Mouse (Mus musculus) midbrain, embryonic 13.5 days (tissue): ENCODE data around the gene Ect2l. TPM values are rescaled to one million over a fixed set of nuclear protein-coding genes. Genes with fewer than 3 reads are reported as not detected.
"Not testable (repeated sequence)": the region's sequence is repeated elsewhere in the genome, so short reads cannot be mapped to it uniquely, and the experiment has no call there.

Experiments used
- ATAC-seq: fragments of 200-750 bp; cut with Nextera tagmentation; 2 replicates; pipeline ENCODE4 v1.8.0; 2017; ENCODE audit warnings: mild to moderate bottlenecking, moderate TSS enrichment, moderate library complexity
- H3K27ac ChIP-seq: fragments of 300-500 bp; sonication (generic); 2 replicates; pipeline ENCODE4 v1.5.1; 2015; ENCODE audit warnings: inconsistent platforms, mild to moderate bottlenecking, moderate library complexity
- H3K27me3 ChIP-seq: fragments of 300-500 bp; sonication (generic); 2 replicates; pipeline ENCODE4 v1.6.1; 2015; ENCODE audit warnings: mild to moderate bottlenecking, inconsistent platforms
- H3K36me3 ChIP-seq: fragments of 300-500 bp; sonication (generic); 2 replicates; pipeline ENCODE4 v1.6.1; 2015; ENCODE audit warnings: mild to moderate bottlenecking, inconsistent platforms
- H3K4me1 ChIP-seq: fragments of 300-500 bp; sonication (generic); replicated peaks from 2 replicates; pipeline ENCODE4 v1.6.1; 2015; ENCODE audit warnings: inconsistent platforms
- H3K4me2 ChIP-seq: fragments of 300-500 bp; sonication (generic); replicated peaks from 2 replicates; pipeline ENCODE4 v1.6.1; 2015; ENCODE audit warnings: moderate library complexity, mild to moderate bottlenecking, inconsistent platforms
- H3K4me3 ChIP-seq: fragments of 300-500 bp; sonication (generic); replicated peaks from 2 replicates; pipeline ENCODE4 v1.5.1; 2015; ENCODE audit warnings: mild to moderate bottlenecking, inconsistent platforms
- H3K9ac ChIP-seq: fragments of 300-500 bp; sonication (generic); replicated peaks from 2 replicates; pipeline ENCODE4 v1.6.1; 2015; ENCODE audit warnings: mild to moderate bottlenecking, inconsistent platforms
- H3K9me3 ChIP-seq: fragments of 300-500 bp; sonication (generic); 2 replicates; pipeline ENCODE4 v1.6.1; 2016; ENCODE audit warnings: mild to moderate bottlenecking, inconsistent platforms
- WGBS: fragments of 180-500 bp; shearing (Covaris S2); methylation state at CpG from one replicate; pipeline ENCODE4 v1.1.7; 2015; 5-methylcytosine and 5-hydroxymethylcytosine counted together
- polyA plus RNA-seq: library from polyadenylated mRNA; unstranded; fragments of >200 nt; fragmentation: Nextera tagmentation; extraction: Ambion mirVana; gene quantifications from 2 replicates; pipeline ENCODE4 v1.2.1, GENCODE M21; 2015

Ect2l gene
- polyA plus RNA-seq, 1 experiment from 2014 or later = 0.35 TPM

DNA sequence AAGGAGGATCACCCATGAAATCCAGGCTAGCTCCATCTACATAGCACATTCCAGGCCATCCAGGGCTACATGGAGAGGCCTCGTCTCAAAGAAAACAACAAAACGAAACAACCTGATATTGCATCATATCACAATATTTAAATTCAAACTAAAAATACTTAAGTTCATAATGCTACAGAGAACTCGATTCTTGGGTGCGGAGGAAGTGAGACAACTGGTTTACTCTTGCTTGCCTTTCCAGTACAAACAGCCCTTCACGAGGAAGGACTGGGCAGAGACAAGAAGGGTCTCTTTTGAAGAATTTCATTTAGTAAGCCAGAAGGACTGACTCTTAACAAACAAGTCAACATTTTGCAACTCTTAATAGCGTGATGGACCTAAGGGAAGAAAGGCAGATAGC lies 22.1 kb downstream of the Ect2l start:
- no peaks in the 10 kb centered on the region for H3K9me3 ChIP-seq
- H3K36me3 ChIP-seq = no peaks in the 10 kb centered on the region
- no peaks in the 10 kb centered on the region for H3K4me1 ChIP-seq
- no peak overlapping the region for H3K27ac ChIP-seq
- H3K4me3 ChIP-seq = no peak overlapping the region
- no peak for ATAC-seq
- 93% methylated on average over 6 of the region's 6 CpGs for WGBS
- H3K9ac ChIP-seq = no peak overlapping the region
- no peaks in the 10 kb centered on the region for H3K27me3 ChIP-seq
- H3K4me2 ChIP-seq = no peak overlapping the region

DNA sequence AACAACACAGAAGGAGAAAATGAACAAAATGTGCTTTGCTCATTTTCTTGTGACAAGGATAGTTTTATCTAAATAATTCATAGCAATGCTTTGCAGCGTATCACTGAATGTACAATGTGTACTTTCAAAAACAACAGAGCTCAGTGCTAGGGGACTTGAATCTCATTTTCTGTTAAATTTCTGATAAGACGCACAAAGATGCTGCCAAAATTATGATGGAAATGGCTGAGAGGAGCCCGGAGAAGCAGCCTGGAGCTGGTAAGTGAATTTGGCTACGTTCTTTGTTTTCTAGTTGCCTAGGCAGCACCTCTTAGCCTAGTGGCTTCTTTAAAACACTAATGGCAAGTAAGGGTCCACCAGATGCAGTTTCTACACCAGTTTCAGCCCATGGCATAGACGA lies 28.4 kb downstream of the Ect2l start:
- no peak for ATAC-seq
- Histone ChIP-seq H3K4me1 (no peaks in the 10 kb centered on the region), H3K27ac (no peak overlapping the region), H3K4me2 (no peak overlapping the region), H3K9me3 (no peaks in the 10 kb centered on the region), H3K27me3 (no peaks in the 10 kb centered on the region), H3K9ac (no peak overlapping the region), H3K36me3 (no peaks in the 10 kb centered on the region), H3K4me3 (no peak overlapping the region)
- WGBS = 84% methylated on average over 5 of the region's 5 CpGs

DNA sequence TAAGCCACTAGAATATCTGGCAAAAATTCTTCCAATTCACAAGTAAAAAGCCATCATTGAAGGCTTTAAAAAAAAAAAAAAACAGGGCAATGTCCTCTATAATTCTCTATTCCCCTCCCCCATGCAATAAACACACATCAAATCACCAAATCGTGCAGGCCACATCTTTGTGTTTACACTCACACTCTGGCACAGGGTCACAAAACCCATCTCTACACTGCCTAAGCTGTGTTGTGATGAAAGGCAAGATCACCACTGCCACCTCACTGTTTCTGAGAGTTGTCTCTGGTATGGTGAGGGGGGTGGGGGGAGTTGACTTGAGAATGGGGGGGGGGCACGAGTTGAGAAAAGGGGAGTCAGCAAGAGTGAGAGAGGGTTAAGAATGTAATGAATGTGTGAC lies 33.4 kb downstream of the Ect2l start:
- Histone ChIP-seq H3K36me3 (no peaks in the 10 kb centered on the region), H3K9ac (no peak overlapping the region), H3K4me1 (no peaks in the 10 kb centered on the region), H3K4me2 (no peak overlapping the region), H3K27ac (no peak overlapping the region), H3K4me3 (no peak overlapping the region), H3K27me3 (no peaks in the 10 kb centered on the region), H3K9me3 (no peaks in the 10 kb centered on the region)
- ATAC-seq = no peak
- WGBS = 61% methylated on average over 2 of the region's 2 CpGs

DNA sequence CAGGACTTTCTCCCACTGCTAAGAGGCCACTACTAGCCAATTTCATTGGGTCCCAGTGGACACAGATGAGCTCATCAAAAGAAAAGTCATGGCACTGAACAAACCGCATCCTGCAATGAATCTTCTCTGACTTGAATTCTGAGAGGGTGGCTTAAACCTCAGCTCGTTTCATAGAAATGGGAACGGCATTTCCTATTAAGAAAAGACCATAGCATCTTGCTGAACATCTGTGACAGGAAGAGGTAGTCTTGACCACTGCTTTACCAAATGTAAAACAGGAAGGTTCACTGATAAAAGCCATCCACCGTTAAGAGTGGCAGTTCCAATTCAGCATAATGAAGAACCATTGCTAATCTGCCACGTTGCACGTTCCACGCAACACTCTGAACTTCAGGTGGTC lies 34.0 kb downstream of the Ect2l start:
- no peak for ATAC-seq
- no peak overlapping the region for H3K4me3 ChIP-seq
- H3K9me3 ChIP-seq = no peaks in the 10 kb centered on the region
- no peaks in the 10 kb centered on the region for H3K27me3 ChIP-seq
- H3K4me1 ChIP-seq = no peaks in the 10 kb centered on the region
- H3K36me3 ChIP-seq = no peaks in the 10 kb centered on the region
- 95% methylated on average over 7 of the region's 7 CpGs for WGBS
- no peak overlapping the region for H3K9ac ChIP-seq
- H3K4me2 ChIP-seq = no peak overlapping the region
- H3K27ac ChIP-seq = no peak overlapping the region

DNA sequence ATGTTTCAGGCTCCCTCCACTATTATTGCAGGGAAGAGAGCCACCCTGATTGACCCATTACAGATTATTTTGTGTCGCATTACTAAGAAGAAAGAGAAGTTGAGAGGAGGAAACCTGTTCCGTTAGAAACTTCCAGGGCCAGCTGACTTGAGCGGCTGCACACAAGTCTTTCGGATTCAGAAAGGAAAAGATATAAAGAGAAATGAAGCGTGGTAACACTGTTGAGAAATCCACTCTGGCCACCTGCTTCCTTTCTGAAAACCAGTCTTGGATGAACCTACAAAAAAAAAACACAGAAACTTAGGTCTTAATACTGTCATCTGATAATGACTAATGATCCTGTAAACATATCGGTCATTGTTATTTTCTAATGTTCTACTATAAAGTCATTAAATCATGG lies 35.6 kb downstream of the Ect2l start:
- ATAC-seq = no peak
- WGBS = 88% methylated on average over 6 of the region's 6 CpGs
- H3K4me1 ChIP-seq = no peaks in the 10 kb centered on the region

DNA sequence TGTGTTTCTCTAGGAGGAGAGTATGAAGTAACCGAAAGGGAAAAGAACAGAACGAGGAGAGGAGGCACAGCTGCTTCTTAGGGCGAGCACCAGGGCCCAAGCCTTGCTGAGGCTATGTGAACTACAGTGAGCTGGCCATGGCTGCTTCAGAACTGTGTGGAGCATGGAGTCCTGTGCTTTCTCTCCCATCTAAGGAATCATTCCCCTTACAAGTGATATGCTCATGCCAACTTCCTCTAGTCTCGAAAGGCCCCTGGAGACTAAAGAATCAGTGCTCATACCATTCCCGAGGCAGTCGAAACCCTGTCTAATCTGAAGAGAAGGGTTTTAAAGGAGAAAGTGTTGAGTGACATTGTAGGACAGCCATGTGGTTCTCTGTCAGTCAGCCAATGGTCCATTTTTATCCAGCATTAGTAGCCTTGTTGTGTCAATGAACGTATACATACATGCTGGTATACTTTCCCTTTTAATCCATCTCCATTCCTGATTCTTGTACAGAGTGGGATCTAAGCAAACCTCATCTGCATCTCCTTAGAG lies 48.2 kb downstream of the Ect2l start:
- no peaks in the 10 kb centered on the region for H3K36me3 ChIP-seq
- H3K9me3 ChIP-seq = no peaks in the 10 kb centered on the region; the same call in 1 of the 2 replicates
- no peaks in the 10 kb centered on the region for H3K4me1 ChIP-seq
- no peak overlapping the region for H3K27ac ChIP-seq
- no peak for ATAC-seq
- H3K27me3 ChIP-seq = no peaks in the 10 kb centered on the region
- H3K9ac ChIP-seq = no peak overlapping the region
- H3K4me2 ChIP-seq = no peak overlapping the region
- no peak overlapping the region for H3K4me3 ChIP-seq
- WGBS = 89% methylated on average over 7 of the region's 7 CpGs

More for the DNA sequence above, 35.6 kb downstream of the Ect2l start:
- Histone ChIP-seq H3K9me3 (no peaks in the 10 kb centered on the region), H3K27ac (no peak overlapping the region), H3K4me2 (no peak overlapping the region), H3K27me3 (no peaks in the 10 kb centered on the region), H3K4me3 (no peak overlapping the region), H3K9ac (no peak overlapping the region), H3K36me3 (no peaks in the 10 kb centered on the region)

DNA sequence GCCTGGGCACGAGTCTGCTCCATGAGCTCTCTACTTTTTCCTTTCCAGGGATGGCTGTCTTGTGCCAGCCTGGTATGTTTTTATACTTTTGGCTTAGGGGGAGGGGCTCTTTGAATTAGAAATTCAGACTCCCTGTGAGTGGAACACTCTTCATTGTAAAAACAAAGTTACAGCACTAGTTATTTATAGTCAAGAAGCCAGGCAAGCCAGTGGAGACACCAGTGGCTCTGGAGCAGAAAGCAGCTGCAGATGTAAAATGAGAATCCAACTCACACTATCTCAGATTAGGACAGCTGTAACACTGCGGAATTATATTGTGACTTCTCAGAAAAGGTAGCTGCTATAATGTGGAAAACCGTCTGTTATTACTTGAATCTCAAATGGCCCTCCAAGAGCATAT lies 63.5 kb downstream of the Ect2l start:
- no peak for ATAC-seq
- no peaks in the 10 kb centered on the region for H3K27me3 ChIP-seq
- no peak overlapping the region for H3K9ac ChIP-seq
- 85% methylated on average over 3 of the region's 3 CpGs for WGBS
- no peaks in the 10 kb centered on the region for H3K9me3 ChIP-seq
- H3K4me1 ChIP-seq = no peaks in the 10 kb centered on the region
- no peak overlapping the region for H3K4me3 ChIP-seq
- H3K4me2 ChIP-seq = no peak overlapping the region
- no peaks in the 10 kb centered on the region for H3K36me3 ChIP-seq
- no peak overlapping the region for H3K27ac ChIP-seq

DNA sequence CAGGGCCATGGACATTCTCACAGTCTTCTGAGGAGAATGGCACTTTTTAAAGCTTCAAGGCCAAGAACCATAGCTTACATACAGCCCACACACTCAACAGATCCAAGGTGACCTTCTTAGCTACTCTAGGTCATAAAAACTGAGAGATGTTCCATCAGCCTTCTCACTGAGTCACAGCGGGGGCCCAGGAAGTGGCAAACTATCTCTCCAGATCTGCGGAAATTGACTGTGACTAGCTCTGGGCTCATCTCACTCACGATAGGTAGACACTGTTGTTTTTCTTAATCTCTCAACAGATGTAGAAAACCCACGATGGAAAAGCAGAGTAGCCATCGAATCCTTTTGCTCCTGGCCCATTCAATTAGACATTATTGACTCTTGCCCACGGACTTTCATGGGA lies 68.5 kb downstream of the Ect2l start:
- Histone ChIP-seq H3K27me3 (no peaks in the 10 kb centered on the region), H3K9ac (no peak overlapping the region), H3K4me2 (no peak overlapping the region), H3K9me3 (no peaks in the 10 kb centered on the region), H3K36me3 (no peaks in the 10 kb centered on the region), H3K4me1 (no peaks in the 10 kb centered on the region), H3K4me3 (no peak overlapping the region), H3K27ac (no peak overlapping the region)
- ATAC-seq = no peak
- WGBS = 92% methylated on average over 6 of the region's 6 CpGs

DNA sequence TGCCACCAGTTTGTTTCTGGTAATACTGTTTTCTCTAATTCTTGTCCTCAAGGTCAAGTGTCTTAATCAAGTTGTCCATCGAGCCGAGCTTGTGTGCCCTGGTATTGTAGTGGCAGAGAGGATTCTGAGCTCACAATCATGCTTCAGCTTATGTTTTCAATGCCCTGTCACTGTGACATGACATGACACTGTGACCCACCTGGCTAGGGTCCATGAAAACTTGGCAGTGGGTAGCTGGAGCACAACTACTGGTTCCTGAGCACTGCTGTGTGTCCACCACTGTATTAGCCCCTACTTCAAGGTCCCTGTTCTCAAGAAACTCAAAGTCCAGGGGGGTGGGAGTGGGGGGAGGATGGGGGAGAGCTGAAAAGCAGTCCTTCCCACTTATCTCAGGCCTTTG lies 69.3 kb downstream of the Ect2l start:
- Histone ChIP-seq H3K9ac (no peak overlapping the region), H3K9me3 (no peaks in the 10 kb centered on the region), H3K27ac (no peak overlapping the region), H3K36me3 (no peaks in the 10 kb centered on the region), H3K27me3 (no peaks in the 10 kb centered on the region), H3K4me2 (no peak overlapping the region), H3K4me1 (no peaks in the 10 kb centered on the region), H3K4me3 (no peak overlapping the region)
- ATAC-seq = no peak
- 77% methylated on average over 2 of the region's 2 CpGs for WGBS

DNA sequence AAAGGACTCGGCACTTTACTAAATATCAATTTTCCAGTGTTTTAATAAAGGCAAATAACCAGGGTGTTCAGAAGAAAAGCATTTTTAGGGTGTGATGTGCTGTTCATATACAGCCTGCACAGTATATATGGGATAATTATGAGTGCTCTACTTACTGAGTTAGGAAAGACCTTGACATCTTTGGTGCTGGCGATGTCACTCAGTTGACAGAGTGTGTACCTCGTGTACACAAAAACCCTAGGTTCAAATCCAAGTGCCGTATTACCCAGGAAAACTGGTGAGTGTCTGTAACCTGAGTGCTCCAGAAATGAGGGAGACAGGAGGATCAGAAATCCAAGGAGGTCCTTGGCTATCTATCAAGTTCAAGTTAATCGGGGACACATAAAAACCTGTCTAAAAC lies 71.1 kb downstream of the Ect2l start:
- H3K36me3 ChIP-seq = no peaks in the 10 kb centered on the region
- peak overlapping the region; percentile 30 for H3K4me3 ChIP-seq
- H3K4me1 ChIP-seq = no peaks in the 10 kb centered on the region
- no peaks in the 10 kb centered on the region for H3K27me3 ChIP-seq
- no peak overlapping the region for H3K27ac ChIP-seq
- H3K9ac ChIP-seq = no peak overlapping the region
- no peaks in the 10 kb centered on the region for H3K9me3 ChIP-seq
- 85% methylated on average over 5 of the region's 5 CpGs for WGBS
- ATAC-seq = peak; percentile 44; the same call in 1 of the 2 replicates
- H3K4me2 ChIP-seq = peak overlapping the region; percentile 39

DNA sequence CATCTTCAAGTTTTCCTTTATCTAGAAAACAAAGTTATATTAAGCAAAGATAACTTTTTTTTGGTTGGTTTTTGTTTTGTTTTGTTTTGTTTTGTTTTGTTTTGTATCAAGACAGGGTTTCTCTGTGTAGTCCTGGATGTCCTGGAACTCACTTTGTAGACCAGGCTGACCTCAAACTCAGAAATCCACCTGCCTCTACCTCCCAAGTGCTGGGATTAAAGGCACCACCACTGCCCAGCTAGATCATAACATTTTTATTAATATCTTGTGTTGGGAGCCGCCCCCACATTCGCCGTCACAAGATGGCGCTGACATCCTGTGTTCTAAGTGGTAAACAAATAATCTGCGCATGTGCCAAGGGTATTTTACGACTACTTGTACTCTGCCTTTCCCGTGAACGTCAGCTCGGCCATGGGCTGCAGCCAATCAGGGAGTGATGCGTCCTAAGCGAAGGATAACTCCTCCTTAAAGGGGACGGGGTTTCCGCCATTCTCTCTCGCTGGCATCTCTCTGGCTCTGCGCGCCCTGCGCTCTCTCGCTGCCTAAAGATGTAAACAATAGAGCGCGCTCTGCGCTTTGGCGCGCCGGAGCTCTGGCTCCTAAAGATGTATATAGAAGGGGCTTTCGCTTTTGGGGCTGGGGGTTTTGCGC lies 71.7 kb downstream of the Ect2l start:
- 61% methylated on average over 18 of the region's 26 CpGs for WGBS
- not testable (repeated sequence) for H3K4me1 ChIP-seq, H3K36me3 ChIP-seq, H3K27me3 ChIP-seq, H3K9ac ChIP-seq, H3K9me3 ChIP-seq, H3K27ac ChIP-seq
- Histone ChIP-seq H3K4me2 (peak overlapping the region; percentile 39; the same call in 1 of the 2 replicates), H3K4me3 (peak overlapping the region; percentile 30)
- peak; percentile 72 for ATAC-seq

DNA sequence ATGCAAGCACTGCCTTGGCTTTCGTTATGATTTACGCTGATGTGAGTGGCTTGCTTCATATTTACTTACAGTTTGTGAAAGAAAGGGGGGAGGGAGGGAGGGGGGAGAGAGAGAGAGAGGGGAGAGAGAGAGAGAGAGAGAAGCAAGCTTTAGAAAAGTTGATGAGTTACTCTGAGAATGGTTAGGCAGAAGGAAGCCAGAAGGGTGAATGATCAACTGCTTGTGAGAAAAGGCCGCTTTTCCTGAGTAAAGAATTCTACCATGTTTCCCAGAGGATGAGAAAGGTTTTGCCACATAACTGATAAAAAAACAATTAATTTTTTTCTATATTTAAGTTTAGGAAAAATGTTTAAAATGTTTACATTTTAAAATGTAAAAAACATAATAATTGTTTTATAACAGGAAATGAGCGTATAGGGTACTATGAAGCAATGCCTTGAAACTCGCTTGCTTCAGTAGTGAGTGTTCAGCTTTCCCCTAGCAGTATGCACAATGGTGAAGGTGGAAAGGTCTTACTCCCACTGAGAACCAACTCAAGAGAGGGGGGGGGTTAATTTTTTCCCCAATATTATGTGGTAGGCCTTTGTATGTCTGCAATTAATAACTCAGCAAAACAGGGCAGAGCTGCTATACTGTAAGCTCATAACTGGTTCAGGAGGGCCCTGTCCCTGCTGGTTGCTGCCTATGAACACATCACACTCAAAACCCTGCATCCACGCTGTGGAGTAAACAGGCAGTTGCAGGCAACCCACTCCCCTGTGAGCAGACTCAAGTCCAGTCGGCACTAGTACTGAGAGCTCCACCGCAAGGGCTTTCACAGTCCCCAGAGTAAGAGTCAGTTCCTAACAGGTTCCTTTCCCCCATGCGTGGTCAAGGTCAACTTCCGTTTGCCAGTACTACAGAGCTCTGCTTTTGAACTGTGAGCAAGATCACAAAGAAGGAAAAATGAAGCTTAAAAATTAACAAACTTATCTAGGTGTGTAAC lies 78.7 kb downstream of the Ect2l start:
- no peak overlapping the region for H3K4me3 ChIP-seq
- ATAC-seq = no peak
- no peak overlapping the region for H3K9ac ChIP-seq
- H3K27me3 ChIP-seq = no peaks in the 10 kb centered on the region
- no peaks in the 10 kb centered on the region for H3K9me3 ChIP-seq
- no peak overlapping the region for H3K27ac ChIP-seq
- H3K4me2 ChIP-seq = no peak overlapping the region
- 91% methylated on average over 10 of the region's 10 CpGs for WGBS
- peaks cover 6% of the 10 kb centered on the region for H3K36me3 ChIP-seq
- H3K4me1 ChIP-seq = no peaks in the 10 kb centered on the region
